Mouse (Mus musculus) small intestine, adult 2 months (tissue): Measurements from ENCODE around the gene Zfp273. TPM values are rescaled to one million over a fixed set of nuclear protein-coding genes. Genes with fewer than 3 reads are reported as not detected.
"Not testable (repeated sequence)": the region's sequence is repeated elsewhere in the genome, so short reads cannot be mapped to it uniquely, and the experiment has no call there.

Experiments used
- H3K27ac ChIP-seq: fragments of 200-500 bp; 2 replicates; pipeline ENCODE4 v1.5.1; 2012; ENCODE audit warnings: low read depth, low read length, control low read depth, inconsistent platforms; ENCODE audit not compliant: insufficient read depth
- H3K27me3 ChIP-seq: fragments of 200-500 bp; 2 replicates; pipeline ENCODE4 v1.6.1; 2012; ENCODE audit warnings: mild to moderate bottlenecking, moderate library complexity, low read length, inconsistent platforms; ENCODE audit not compliant: control insufficient read depth, insufficient read depth
- H3K36me3 ChIP-seq: fragments of 200-500 bp; 2 replicates; pipeline ENCODE4 v1.6.1; 2012; ENCODE audit warnings: mild to moderate bottlenecking, low read length, control low read depth, inconsistent platforms; ENCODE audit not compliant: control insufficient read depth, insufficient read depth
- H3K4me1 ChIP-seq: fragments of 200-500 bp; 2 replicates; pipeline ENCODE4 v1.6.1; 2012; ENCODE audit warnings: low read length, inconsistent platforms, mixed read lengths; ENCODE audit not compliant: control insufficient read depth, insufficient read depth, insufficient read length
- H3K4me3 ChIP-seq: fragments of 200-500 bp; 2 replicates; pipeline ENCODE4 v1.5.1; 2012; ENCODE audit warnings: low read depth, mild to moderate bottlenecking, control low read depth, inconsistent platforms, low read length, moderate library complexity
- CTCF ChIP-seq: fragments of 200-500 bp; IDR thresholded peaks from 2 replicates; pipeline ENCODE4 v1.5.1; 2012; ENCODE audit warnings: low read depth, mild to moderate bottlenecking, control low read depth, inconsistent platforms, low read length, moderate library complexity, mixed read lengths; ENCODE audit not compliant: insufficient replicate concordance, insufficient read length; ENCODE audit errors: extremely low read depth
- POLR2A ChIP-seq: fragments of 200-500 bp; IDR thresholded peaks from 2 replicates; pipeline ENCODE4 v1.6.1; 2012; ENCODE audit warnings: low read depth, mild to moderate bottlenecking, control low read depth, inconsistent platforms, low read length, moderate library complexity
- WGBS: fragments of 180-500 bp; shearing (Covaris S2); methylation state at CpG from one replicate; pipeline ENCODE4 v1.1.7; 2018; 5-methylcytosine and 5-hydroxymethylcytosine counted together
- polyA plus RNA-seq: library from polyadenylated mRNA; depleted of rRNA; stranded (reverse); fragments of >200 nt; gene quantifications from 2 replicates; pipeline ENCODE4 v1.2.3, GENCODE M21; 2012; rRNA removed

Zfp273 gene
- 0.19 TPM in 1 of 2 replicates, not detected in the other for polyA plus RNA-seq

DNA sequence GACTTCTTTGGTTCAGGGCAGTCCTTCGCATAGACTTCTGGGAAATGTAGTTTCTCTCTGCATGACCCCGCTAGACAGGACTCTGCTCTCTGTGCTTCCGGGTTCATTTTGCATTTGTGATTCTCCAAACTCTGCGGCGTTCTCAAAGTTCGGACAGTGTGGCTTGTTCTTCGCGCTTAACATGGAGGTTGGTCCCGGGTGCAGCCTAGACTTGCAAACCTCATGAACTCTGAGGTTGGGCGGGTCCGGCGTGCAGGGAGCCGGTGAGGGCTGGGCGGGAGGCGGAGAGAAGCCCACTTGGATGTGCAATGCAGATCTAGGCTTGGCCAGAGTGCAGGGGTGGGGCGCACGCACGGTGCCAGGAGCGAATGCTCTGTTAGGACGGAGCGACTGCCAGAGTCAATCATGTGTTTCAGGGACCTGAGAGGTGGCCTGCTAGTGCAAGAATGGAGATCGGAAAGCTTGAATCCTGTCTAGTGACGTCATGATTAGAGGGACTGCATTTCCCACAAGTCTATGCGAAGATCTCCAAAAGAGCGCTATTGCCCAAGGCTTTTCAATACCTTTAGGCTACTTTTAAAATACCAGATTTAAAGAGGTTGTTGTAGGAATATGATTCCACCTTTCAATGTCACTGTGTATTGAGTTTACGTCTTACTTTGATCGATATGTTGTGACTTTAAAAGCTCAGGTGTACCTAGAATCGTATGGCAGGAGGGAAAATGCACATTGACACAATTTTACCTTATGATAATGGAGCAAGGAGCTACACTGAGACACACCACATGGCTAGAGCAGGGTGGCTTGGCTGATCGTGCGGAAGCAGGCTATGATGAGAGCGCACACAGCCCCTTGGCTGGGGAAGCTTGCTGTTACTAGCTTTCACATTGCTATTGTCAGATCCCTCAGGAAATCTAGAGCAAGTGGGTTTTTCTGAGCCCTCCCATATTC, at the start of gene Zfp273:
Gene Zfp273, plus strand, starts transcription at position 31 of the 951 bp plus-strand sequence.
- TF ChIP-seq CTCF (no peak), POLR2A (no peak)
- H3K27me3 ChIP-seq, result no peaks in the 10 kb centered on the region
- peak within 1 kb of the TSS; percentile 96 for H3K27ac ChIP-seq
- peaks cover 4% of the 10 kb centered on the region for H3K36me3 ChIP-seq
- peaks cover 2% of the 10 kb centered on the region; the same call in 1 of the 2 replicates for H3K4me1 ChIP-seq
- 2% methylated on average over 31 of the region's 31 CpGs for WGBS
- peak within 1 kb of the TSS; percentile 86 for H3K4me3 ChIP-seq

DNA sequence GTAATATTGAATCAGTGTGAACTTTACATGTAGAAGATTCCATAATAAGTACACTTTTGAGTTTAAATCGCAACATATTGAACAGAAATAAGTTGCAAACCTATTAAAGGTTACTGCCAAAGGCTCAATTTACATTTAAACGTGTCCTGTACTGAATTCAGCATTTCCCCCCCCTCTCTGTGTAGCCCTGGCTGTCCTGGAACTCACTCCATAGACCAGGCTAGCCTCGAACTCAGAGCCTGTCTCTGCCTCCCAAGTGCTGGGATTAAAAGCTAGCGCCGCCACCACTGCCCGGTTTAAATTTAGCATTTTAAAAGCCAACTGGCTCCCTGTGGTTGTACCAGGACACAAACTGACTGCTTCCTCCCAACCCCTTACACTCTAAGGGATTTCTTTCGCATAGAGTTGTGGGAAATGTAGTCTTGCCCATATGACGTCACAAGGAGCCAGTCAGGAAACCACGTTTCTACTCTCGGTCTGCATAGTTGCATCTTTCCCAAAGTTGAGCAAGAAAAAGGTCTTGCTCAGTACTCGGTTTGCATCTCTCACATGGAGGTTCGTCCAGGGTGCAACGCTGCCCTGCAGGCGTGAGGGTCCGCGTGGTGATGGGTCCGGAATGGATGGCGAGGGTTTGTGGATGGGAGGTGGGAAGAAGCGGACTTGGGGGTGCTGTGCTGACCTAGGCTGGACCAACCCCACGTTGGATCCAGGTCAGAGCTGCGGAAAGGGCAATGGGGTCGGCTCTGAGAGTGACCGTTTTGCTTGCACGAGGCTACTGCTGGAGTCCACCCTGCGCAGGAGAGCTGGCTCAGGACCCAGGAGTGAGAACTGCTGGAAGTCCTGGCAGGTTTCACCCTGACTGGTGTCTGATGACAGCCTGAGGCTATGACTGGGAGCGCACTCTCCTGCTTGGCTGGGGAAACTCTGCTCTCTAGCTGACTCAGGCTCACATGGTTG, 34.0 kb upstream of the Zfp273 start, which contains the start of gene Zfp493:
Gene Zfp493, plus strand, starts transcription at position 429 of the 957 bp plus-strand sequence.
- Histone ChIP-seq H3K36me3 (no peaks in the 10 kb centered on the region), H3K27me3 (no peaks in the 10 kb centered on the region), H3K27ac (no peak within 1 kb of the TSS), H3K4me1 (peaks cover 4% of the 10 kb centered on the region; the same call in 1 of the 2 replicates), H3K4me3 (peak within 1 kb of the TSS; percentile 82)
- 7% methylated on average over 26 of the region's 26 CpGs for WGBS
- no peak for TF ChIP-seq CTCF

DNA sequence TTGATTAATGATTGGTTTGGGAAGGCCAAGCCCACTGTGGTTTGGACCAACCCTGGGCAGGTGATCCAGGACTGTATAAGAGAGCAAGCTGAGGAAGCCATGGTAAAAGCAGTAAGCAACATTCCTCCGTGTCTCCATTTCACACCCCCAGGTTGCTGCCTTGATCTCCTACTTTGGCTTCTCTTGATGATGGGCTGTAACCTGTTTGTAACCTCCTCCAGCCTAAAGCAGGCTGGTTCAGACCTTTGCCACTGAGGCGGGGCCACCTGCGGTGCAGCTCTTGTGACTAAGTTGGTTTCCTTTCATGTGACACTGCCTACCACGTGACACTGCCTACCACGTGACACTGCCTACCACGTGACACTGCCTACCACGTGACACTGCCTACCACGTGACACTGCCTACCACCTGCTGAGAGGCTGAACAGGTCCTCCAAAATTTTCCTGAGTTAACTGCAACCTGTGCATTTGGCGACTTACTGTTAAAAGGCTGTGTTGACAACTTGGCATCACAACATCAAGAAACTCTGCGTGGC, 21.6 kb upstream of the Zfp273 start:
- 92% methylated on average over 10 of the region's 10 CpGs for WGBS
- no peaks in the 10 kb centered on the region for H3K4me1 ChIP-seq

GRCm38 (mm10) chr13:67798618-67799017, 14.9 kb upstream of the Zfp273 start:
- TF ChIP-seq CTCF (no peak), POLR2A (no peak)
- Histone ChIP-seq H3K4me3 (no peak overlapping the region), H3K27ac (no peak overlapping the region), H3K36me3 (no peaks in the 10 kb centered on the region), H3K4me1 (no peaks in the 10 kb centered on the region), H3K27me3 (no peaks in the 10 kb centered on the region)
- 90% methylated on average over 3 of the region's 3 CpGs for WGBS

More for the DNA sequence above, 21.6 kb upstream of the Zfp273 start:
- Histone ChIP-seq H3K4me3 (no peak overlapping the region), H3K36me3 (no peaks in the 10 kb centered on the region), H3K27ac (no peak overlapping the region), H3K27me3 (no peaks in the 10 kb centered on the region)
- TF ChIP-seq CTCF, result no peak
- no peak for TF ChIP-seq POLR2A

DNA sequence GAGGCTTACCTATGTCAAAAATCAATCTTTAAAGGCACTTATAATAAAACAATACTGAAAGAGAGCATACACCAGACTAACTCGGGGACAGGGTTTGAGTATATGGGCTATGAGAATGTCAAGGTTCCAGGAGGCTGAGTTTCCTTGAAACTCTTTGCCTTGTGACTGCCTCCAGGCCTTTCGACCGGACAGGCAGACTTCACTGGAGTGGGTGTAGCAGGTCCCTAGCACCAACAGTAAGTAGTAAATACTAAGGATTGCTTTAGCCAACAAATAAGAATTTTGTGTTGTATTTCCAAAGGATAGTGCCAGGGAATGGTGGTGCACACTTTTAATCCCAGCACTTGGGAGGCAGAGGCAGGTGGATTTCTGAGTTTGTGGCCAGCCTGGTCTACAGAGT, 14.4 kb upstream of the Zfp273 start:
- H3K4me1 ChIP-seq, H3K27me3 ChIP-seq, H3K27ac ChIP-seq, H3K4me3 ChIP-seq, H3K36me3 ChIP-seq: not testable (repeated sequence)
- 89% methylated on average over 3 of the region's 3 CpGs for WGBS

- TF ChIP-seq POLR2A (no peak), CTCF (no peak)
- H3K4me1 ChIP-seq, result peaks cover 2% of the 10 kb centered on the region; the same call in 1 of the 2 replicates
- peaks cover 2% of the 10 kb centered on the region; the same call in 1 of the 2 replicates for H3K36me3 ChIP-seq
- no peaks in the 10 kb centered on the region for H3K27me3 ChIP-seq
- WGBS, result 13% methylated on average over 1 of the region's 1 CpGs
- no peak overlapping the region for H3K27ac ChIP-seq
- no peak overlapping the region for H3K4me3 ChIP-seq
Measured at GRCm38 (mm10) chr13:67811651-67812210, 1.8 kb upstream of the Zfp273 start.
